Mouse (Mus musculus): ENCODE data around the gene Mpp4.

GRCm38 (mm10) chr1:59186317-59186716 lies 23.1 kb upstream of the Mpp4 start:
- TF ChIP-seq CTCF (IDR thresholded peaks at IDR 0.05; ENCODE audit: low read depth): no peak
- TF ChIP-seq EP300 (IDR thresholded peaks at IDR 0.05; ENCODE audit: low read depth): no peak
